Mouse (Mus musculus): Measurements from ENCODE around the gene Calhm2. TPM values are rescaled to one million over a fixed set of nuclear protein-coding genes. Genes with fewer than 3 reads are reported as not detected.
A peak's percentile ranks its signal among the peaks of the same experiment; 100 is the strongest.

Gene Calhm2
- polyA plus RNA-seq, 1 experiment from 2014 or later, result 7.2 TPM

DNA sequence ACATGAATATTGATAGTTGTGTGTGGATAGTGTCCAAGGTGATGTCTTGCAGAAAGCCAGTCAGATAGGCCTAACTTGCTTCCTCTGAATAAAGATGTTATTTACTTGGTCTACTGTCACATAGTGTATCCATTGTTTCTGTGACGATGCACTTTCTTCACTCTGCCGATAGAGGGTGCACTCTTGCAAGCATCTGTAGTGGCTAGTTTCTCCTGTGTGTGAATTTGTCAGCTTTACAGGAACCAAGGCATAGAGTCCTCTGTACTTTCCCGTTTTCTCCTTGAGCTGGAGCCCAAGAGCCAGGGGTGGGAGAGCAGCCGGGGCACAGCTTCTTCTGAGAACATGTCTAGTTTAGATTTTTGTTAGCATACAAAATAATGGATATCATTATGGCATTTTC is 17.0 kb downstream of the Calhm2 start:
- Histone ChIP-seq H3K4me3 (replicated peaks) (no peak overlapping the region), H3K36me3 (peaks cover 89% of the 10 kb centered on the region), H3K9me3 (replicated peaks) (no peaks in the 10 kb centered on the region), H3K27ac (no peak overlapping the region), H3K4me1 (no peaks in the 10 kb centered on the region), H3K9ac (no peak overlapping the region), H3K4me2 (no peak overlapping the region), H3K27me3 (no peaks in the 10 kb centered on the region)
- WGBS, result 48% methylated on average over 4 of the region's 4 CpGs
- ATAC-seq (replicated peaks; ENCODE audit: low FRiP score), result no peak

DNA sequence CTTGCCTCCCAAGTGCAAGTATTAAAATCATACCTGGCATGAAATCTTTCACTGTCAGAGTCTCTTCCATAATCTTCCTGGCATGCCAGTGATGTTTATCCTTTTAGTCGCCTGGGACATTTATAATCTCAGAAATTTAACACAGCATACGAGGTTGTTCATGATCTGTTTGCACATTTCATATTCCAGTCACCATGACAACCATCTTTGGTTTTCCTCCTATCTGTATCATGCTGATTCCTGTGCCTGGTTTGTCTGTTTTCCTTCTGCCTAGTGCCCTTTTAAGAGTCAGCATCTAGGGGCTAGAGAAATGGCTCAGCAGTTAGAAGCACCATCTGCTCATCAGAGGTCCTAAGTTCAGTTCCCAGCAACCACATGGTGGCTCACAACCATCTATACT is 19.5 kb downstream of the Calhm2 start:
- Histone ChIP-seq H3K9ac (no peak overlapping the region), H3K27ac (no peak overlapping the region), H3K4me3 (replicated peaks) (no peak overlapping the region), H3K36me3 (peaks cover 90% of the 10 kb centered on the region), H3K4me2 (no peak overlapping the region), H3K4me1 (no peaks in the 10 kb centered on the region), H3K9me3 (replicated peaks) (no peaks in the 10 kb centered on the region), H3K27me3 (no peaks in the 10 kb centered on the region)
- ATAC-seq (replicated peaks; ENCODE audit: low FRiP score), result no peak
- 86% methylated on average over 2 of the region's 2 CpGs for WGBS

DNA sequence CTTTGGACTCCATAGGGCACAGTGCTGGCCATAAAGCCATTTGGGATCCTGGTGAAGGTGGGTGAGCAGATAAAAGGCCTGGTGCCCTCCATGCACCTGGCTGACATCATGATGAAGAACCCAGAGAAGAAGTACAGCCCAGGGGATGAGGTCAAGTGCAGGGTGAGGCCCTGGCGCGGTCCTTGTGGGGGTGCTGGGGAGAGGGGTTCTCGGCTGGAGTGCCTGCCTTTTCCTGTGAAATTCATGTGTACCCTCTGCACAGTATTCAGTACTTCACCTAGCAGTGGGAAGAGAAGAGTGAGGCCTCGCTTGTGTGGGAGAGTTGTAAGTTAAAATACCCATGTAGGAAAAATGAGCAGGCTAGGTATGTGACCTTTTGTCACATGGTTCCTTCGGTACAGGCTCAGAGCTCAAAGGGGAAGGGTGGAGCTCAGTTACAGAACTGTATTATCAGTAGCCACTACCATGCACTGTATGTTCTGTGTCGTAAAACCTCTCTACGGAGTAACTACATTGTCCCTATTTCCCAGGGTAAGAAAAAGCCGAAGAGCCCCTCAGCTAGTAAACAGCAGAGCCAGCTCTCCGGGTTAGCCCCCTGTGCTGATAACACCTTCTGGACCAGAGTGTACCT is 33.3 kb downstream of the Calhm2 start:
- WGBS, result 90% methylated on average over 9 of the region's 9 CpGs
- Histone ChIP-seq H3K36me3 (peaks cover 100% of the 10 kb centered on the region), H3K27ac (no peak overlapping the region), H3K9me3 (replicated peaks) (no peaks in the 10 kb centered on the region), H3K27me3 (no peaks in the 10 kb centered on the region), H3K4me1 (no peaks in the 10 kb centered on the region), H3K4me3 (replicated peaks) (no peak overlapping the region), H3K4me2 (no peak overlapping the region), H3K9ac (no peak overlapping the region)
- ATAC-seq (replicated peaks; ENCODE audit: low FRiP score), result no peak

DNA sequence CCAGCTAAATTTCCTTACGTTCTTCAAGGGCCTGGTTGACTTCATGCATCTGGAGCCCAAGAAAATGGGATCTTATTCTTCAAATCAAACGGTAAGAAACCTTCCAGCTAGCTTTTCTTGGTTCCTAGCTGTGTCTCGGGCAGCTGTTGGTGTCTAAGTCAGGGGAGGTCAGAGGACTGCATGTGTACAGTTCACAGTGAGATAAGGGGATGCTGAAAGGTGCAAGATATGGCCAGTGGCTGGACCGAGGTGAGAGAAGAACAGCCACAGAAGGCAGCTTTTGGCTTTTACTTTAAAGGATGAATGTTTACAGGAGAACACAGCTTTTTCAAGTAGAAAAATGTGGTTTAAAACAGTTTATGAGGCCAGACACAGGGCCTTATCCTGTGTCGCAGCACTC is 37.0 kb downstream of the Calhm2 start:
- no peak for ATAC-seq (replicated peaks; ENCODE audit: low FRiP score)
- H3K36me3 ChIP-seq, result peaks cover 100% of the 10 kb centered on the region
- H3K9me3 ChIP-seq (replicated peaks), result no peaks in the 10 kb centered on the region
- WGBS, result 92% methylated on average over 5 of the region's 5 CpGs
- H3K9ac ChIP-seq, result no peak overlapping the region
- no peak overlapping the region for H3K4me2 ChIP-seq
- H3K4me1 ChIP-seq, result no peaks in the 10 kb centered on the region
- H3K4me3 ChIP-seq (replicated peaks), result no peak overlapping the region
- H3K27ac ChIP-seq, result no peak overlapping the region
- H3K27me3 ChIP-seq, result no peaks in the 10 kb centered on the region

DNA sequence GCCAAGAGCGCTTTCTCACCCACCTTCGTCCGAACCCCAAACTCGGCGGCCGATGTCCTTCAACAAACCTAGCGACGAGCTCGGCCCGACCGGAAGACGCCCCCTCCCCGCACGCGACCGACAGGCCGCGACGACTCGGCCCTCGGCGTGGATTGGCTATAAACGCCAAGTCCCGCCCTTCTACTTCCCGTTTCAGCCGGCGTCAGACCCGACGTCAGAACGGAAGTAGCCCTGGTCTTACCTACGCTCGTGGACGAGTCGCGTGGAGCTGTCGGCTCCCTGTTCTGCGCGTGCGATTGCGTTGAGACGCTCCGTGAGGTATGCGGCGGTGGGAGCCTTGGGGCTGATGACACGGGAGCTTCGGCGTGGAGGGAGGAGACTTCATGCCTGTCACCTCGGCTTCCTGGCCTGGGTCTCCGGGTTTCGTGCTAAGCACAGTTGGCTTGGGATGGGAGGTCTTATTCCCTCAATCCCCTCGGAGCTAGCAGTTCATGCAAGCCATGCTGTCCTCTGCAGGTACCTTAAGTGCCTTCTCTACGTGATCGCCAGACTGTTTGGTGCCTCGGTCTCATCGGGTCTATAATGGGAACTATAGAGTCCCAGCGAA is 47.4 kb downstream of the Calhm2 start, which contains the start of the genes Usmg5 and Pdcd11:
Gene Usmg5, minus strand, starts transcription at position 98 of the 607 bp plus-strand sequence.
Gene Pdcd11, plus strand, starts transcription at position 219 of the 607 bp plus-strand sequence.
- under 1% methylated on average over 56 of the region's 56 CpGs for WGBS
- ATAC-seq (replicated peaks; ENCODE audit: low FRiP score), result peak; percentile 100
- Histone ChIP-seq H3K27ac (peak within 1 kb of the TSS; percentile 91), H3K4me3 (replicated peaks) (peak within 1 kb of the TSS; percentile 90), H3K4me2 (peak within 1 kb of the TSS; percentile 77), H3K36me3 (peaks cover 54% of the 10 kb centered on the region), H3K27me3 (no peaks in the 10 kb centered on the region), H3K9me3 (replicated peaks) (no peaks in the 10 kb centered on the region), H3K9ac (peak within 1 kb of the TSS; percentile 98), H3K4me1 (peaks cover 19% of the 10 kb centered on the region)

DNA sequence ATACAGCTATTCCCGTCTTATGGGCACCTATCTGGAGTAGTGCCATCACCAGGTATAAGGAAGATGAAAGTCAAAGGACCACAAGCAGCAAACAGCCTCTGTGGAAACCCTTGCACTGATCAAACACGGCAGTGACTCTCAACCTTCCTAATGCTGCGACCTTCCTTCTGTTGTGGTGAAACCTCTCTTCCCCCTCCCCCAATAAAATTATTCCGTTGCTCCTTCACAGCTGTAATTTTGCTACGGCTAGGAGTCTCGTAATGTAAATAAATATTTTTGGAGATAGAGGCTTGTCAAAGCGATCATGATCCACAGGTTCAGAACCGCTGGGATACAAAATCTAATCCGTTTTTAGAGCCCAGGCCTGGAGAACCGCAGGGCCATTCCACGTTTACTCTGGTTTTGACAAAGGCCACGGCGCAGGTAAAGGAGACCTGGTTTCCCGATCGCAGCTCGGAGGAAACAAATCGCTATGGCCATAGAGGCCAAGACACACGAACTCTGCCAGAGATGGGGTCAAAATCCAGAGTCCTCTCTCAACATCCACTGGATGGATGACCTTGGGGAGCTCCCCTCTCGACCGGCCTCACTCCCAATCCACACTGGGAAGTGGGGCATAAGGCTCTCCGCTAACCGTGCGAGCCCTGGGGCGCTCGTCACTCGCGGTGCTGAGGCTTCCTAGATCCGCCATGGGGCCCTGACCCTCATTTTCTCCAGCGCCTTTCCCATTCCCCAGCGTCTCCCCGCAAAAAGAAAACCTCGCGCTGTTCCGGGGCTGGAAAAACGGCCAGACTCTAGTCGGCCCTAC is 48.2 kb downstream of the Calhm2 start:
- Histone ChIP-seq H3K27ac (peak overlapping the region; percentile 91), H3K9me3 (replicated peaks) (no peaks in the 10 kb centered on the region), H3K4me2 (peak overlapping the region; percentile 77), H3K4me3 (replicated peaks) (peak overlapping the region; percentile 90), H3K4me1 (peaks cover 19% of the 10 kb centered on the region), H3K9ac (peak overlapping the region; percentile 98), H3K36me3 (peaks cover 52% of the 10 kb centered on the region), H3K27me3 (no peaks in the 10 kb centered on the region)
- 1% methylated on average over 36 of the region's 36 CpGs for WGBS
- ATAC-seq (replicated peaks; ENCODE audit: low FRiP score), result peak; percentile 68

DNA sequence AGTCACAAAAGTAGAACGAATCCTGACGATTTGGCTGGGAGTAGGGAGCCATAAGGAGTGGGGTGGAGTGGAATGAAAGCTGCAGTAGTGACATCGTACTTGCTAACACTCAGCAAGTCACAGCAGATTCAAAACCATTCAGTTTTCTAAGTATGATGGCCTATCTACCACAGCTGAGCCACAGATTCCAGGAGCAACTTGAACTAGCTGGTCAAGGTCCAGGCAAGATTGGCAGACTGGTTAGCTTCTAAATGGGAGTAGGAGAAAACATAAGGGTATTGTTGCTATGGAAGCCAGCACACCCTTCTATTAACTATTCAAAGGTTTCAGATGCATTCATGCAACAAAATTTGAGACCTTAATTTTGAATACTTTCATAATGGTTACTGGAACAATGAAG is 49.9 kb downstream of the Calhm2 start:
- no peaks in the 10 kb centered on the region for H3K27me3 ChIP-seq
- H3K9ac ChIP-seq, result no peak overlapping the region
- peaks cover 54% of the 10 kb centered on the region for H3K36me3 ChIP-seq
- H3K9me3 ChIP-seq (replicated peaks), result no peaks in the 10 kb centered on the region
- 0 out of 2 replicates have a peak overlapping the region, but pooled peaks have one; percentile 2 for H3K4me3 ChIP-seq (replicated peaks)
- no peak overlapping the region for H3K27ac ChIP-seq
- H3K4me1 ChIP-seq, result peaks cover 19% of the 10 kb centered on the region
- 84% methylated on average over 3 of the region's 3 CpGs for WGBS
- H3K4me2 ChIP-seq, result 0 out of 2 replicates have a peak overlapping the region, but pooled peaks have one; percentile 77
- ATAC-seq (replicated peaks; ENCODE audit: low FRiP score), result no peak

DNA sequence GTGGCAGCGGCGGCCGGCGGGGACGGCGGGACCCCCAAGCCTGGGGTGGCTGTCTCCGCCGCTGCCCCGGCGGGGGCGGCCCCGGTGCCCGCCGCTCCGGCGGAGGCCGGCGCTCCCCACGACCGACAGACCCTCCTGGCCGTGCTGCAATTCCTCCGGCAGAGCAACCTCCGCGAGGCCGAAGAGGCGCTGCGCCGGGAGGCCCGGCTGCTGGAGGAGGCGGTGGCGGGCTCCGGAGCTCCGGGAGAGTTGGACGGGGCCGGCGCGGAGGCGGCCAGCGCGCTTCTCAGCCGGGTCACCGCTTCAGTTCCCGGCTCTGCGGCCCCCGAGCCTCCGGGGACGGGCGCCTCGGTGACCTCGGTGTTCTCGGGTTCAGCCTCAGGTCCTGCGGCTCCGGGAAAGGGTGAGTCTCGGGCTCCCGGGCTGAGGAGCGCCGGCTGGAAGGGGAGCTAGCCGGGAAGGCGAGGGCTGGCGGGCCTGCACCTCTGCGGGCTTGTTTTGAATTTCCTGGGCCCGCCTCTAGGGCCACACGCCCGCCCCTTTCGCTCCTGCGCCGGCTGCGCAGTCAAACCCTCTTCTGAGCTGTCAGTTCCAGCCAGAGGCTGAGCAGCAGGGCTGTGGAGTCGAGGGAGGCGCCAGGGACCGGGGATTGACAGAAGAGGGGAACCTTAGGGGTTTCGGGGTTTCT is 70.0 kb downstream of the Calhm2 start:
- peak overlapping the region; percentile 71 for H3K4me2 ChIP-seq
- H3K27ac ChIP-seq, result peak overlapping the region; percentile 91
- peak overlapping the region; percentile 86 for H3K4me3 ChIP-seq (replicated peaks)
- H3K4me1 ChIP-seq, result peaks cover 18% of the 10 kb centered on the region
- ATAC-seq (replicated peaks; ENCODE audit: low FRiP score), result peak; percentile 95
- H3K36me3 ChIP-seq, result peaks cover 26% of the 10 kb centered on the region
- H3K9ac ChIP-seq, result peak overlapping the region; percentile 92
- H3K9me3 ChIP-seq (replicated peaks), result no peaks in the 10 kb centered on the region
- H3K27me3 ChIP-seq, result no peaks in the 10 kb centered on the region
- under 1% methylated on average over 70 of the region's 72 CpGs for WGBS

DNA sequence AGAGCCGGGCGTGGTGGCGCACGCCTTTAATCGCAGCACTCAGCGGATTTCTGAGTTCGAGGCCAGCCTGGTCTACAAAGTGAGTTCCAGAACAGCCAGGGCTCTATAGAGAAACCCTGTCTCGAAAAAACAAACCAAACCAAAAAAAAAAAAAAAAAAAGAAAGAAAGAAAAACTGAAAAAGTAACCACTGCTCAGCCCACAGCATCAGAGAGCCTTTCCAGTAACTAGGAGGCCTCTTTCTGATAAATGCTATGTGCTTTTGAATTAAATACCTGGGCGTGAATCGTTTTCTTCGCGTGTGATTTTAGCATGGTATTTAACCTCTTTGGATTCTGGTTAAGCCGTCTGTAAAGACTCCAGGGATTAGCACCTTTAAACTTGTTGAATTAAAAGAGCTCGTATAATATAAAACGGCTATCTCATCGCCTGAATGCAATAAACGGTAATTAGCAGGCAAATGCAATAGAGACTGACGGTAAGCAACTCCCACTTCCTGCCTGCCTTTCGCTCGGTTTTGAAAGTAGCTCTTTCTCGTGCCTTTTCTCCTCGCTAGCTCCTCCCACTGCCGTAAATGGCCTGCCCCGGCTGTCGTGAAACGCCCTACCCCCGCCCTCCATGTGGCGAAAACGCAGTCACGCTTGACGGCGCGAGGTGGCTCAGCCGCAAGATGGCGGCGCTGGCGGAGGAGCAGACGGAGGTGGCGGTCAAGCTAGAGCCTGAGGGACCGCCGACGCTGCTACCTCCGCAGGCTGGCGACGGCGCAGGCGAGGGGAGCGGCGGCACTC is 70.8 kb downstream of the Calhm2 start, which contains the start of gene Taf5:
Gene Taf5, plus strand, starts transcription at position 651 of the 787 bp plus-strand sequence.
- H3K4me2 ChIP-seq, result peak within 1 kb of the TSS; percentile 71
- peaks cover 18% of the 10 kb centered on the region for H3K4me1 ChIP-seq
- H3K27ac ChIP-seq, result peak within 1 kb of the TSS; percentile 91
- ATAC-seq (replicated peaks; ENCODE audit: low FRiP score), result peak; percentile 80
- H3K9ac ChIP-seq, result peak within 1 kb of the TSS; percentile 92
- no peaks in the 10 kb centered on the region for H3K27me3 ChIP-seq
- H3K4me3 ChIP-seq (replicated peaks), result peak within 1 kb of the TSS; percentile 86
- H3K36me3 ChIP-seq, result peaks cover 18% of the 10 kb centered on the region
- 8% methylated on average over 49 of the region's 49 CpGs for WGBS
- H3K9me3 ChIP-seq (replicated peaks), result no peaks in the 10 kb centered on the region

DNA sequence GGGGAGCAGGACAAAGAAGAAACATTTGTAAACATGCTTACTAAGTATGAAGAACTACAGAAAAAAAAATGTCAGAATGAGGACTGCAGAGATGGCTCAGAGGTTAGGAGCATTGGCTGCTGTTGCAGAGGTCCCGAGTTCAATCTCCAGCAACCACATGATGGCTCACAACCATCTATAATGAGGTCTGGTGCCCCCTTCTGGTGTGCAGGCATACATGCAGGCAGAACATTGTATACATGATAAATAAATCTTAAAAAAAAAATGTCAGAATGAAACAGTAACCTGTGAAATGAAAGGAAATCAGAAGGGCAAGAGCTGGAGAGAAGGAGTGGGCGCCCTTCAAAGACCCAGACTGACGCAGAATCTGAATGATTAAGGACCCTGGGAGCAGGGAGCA is 72.2 kb downstream of the Calhm2 start:
- H3K9me3 ChIP-seq (replicated peaks), result no peaks in the 10 kb centered on the region
- WGBS, result 94% methylated on average over 3 of the region's 3 CpGs

DNA sequence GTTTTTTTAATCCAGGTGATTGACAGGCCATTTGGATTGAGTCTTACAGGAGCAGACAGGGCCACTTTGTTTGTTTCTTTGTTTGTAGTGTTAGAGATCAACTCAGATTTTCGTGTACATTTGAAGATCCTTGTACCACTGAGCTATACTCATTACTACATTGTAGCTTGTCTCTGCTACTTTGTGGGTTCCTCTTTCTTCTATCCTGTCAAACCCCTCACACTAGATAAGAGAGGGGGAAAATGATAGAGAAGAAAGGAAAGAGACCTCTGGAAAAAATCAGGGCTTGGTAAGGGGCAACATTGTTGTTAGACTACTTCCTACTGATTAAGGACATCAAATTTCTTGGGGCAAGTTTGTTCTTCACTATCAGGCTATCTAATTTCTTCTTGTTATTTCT is 80.4 kb downstream of the Calhm2 start:
- no peak for ATAC-seq (replicated peaks; ENCODE audit: low FRiP score)
- WGBS, result 83% methylated on average over 1 of the region's 1 CpGs
- H3K4me1 ChIP-seq, result no peaks in the 10 kb centered on the region
- no peaks in the 10 kb centered on the region for H3K27me3 ChIP-seq
- H3K9me3 ChIP-seq (replicated peaks), result no peaks in the 10 kb centered on the region
- H3K4me2 ChIP-seq, result no peak overlapping the region
- no peak overlapping the region for H3K9ac ChIP-seq
- H3K36me3 ChIP-seq, result no peaks in the 10 kb centered on the region
- H3K4me3 ChIP-seq (replicated peaks), result no peak overlapping the region
- no peak overlapping the region for H3K27ac ChIP-seq

More for the DNA sequence above, 72.2 kb downstream of the Calhm2 start:
- peaks cover 18% of the 10 kb centered on the region for H3K4me1 ChIP-seq
- no peak overlapping the region for H3K4me2 ChIP-seq
- no peak for ATAC-seq (replicated peaks; ENCODE audit: low FRiP score)
- H3K9ac ChIP-seq, result no peak overlapping the region
- no peak overlapping the region for H3K27ac ChIP-seq
- peaks cover 4% of the 10 kb centered on the region for H3K36me3 ChIP-seq
- H3K27me3 ChIP-seq, result no peaks in the 10 kb centered on the region
- no peak overlapping the region for H3K4me3 ChIP-seq (replicated peaks)
